Mouse (Mus musculus) spleen, adult 2 months (tissue): ENCODE data around the gene Abr. TPM values are rescaled to one million over a fixed set of nuclear protein-coding genes. Genes with fewer than 3 reads are reported as not detected.

ENCODE experiments used
- DNase-seq, 2 experiments: peaks; one replicate each; pipeline versions ENCODE4 v3.0.0 to v3.0.0-alpha.2; 2012 to 2021; ENCODE audit warnings: low spot score in 2 of 2, low read depth in 1 of 2
- H3K27ac ChIP-seq: fragments of 200-500 bp; 2 replicates; pipeline ENCODE4 v1.5.1; 2012; ENCODE audit warnings: low read length, inconsistent platforms; ENCODE audit not compliant: insufficient read depth
- H3K27me3 ChIP-seq: fragments of 200-500 bp; 2 replicates; pipeline ENCODE4 v1.6.1; 2012; ENCODE audit warnings: mild to moderate bottlenecking, moderate library complexity, low read length, inconsistent platforms; ENCODE audit not compliant: control insufficient read depth, insufficient read depth
- H3K36me3 ChIP-seq: fragments of 200-500 bp; 2 replicates; pipeline ENCODE4 v1.6.1; 2012; ENCODE audit warnings: mild to moderate bottlenecking, low read length, inconsistent platforms; ENCODE audit not compliant: control insufficient read depth, insufficient read depth
- H3K4me1 ChIP-seq: fragments of 200-500 bp; 2 replicates; pipeline ENCODE4 v1.6.1; 2011; ENCODE audit warnings: inconsistent platforms; ENCODE audit not compliant: control insufficient read depth, insufficient read depth, insufficient read length
- H3K4me3 ChIP-seq: fragments of 200-500 bp; 2 replicates; pipeline ENCODE4 v1.5.1; 2011; ENCODE audit warnings: mild to moderate bottlenecking, inconsistent platforms; ENCODE audit not compliant: insufficient read depth, insufficient read length; ENCODE audit errors: extremely low read depth
- CTCF ChIP-seq: fragments of 200-500 bp; IDR thresholded peaks from 2 replicates; pipeline ENCODE4 v1.5.1; 2011; ENCODE audit warnings: mild to moderate bottlenecking, inconsistent platforms; ENCODE audit not compliant: insufficient read depth, insufficient read length, insufficient replicate concordance; ENCODE audit errors: extremely low read depth
- POLR2A ChIP-seq: fragments of 200-500 bp; IDR thresholded peaks from 2 replicates; pipeline ENCODE4 v1.6.1; 2011; ENCODE audit warnings: low read depth, low read length, inconsistent platforms
- WGBS: fragments of 180-500 bp; shearing (Covaris S2); methylation state at CpG from one replicate; pipeline ENCODE4 v1.1.7; 2018; 5-methylcytosine and 5-hydroxymethylcytosine counted together
- polyA plus RNA-seq: library from polyadenylated mRNA; depleted of rRNA; stranded (reverse); fragments of >200 nt; gene quantifications from 2 replicates; pipeline ENCODE4 v1.2.3, GENCODE M21; 2012

The Abr gene
- polyA plus RNA-seq, 1 experiment: 37.2 TPM

DNA sequence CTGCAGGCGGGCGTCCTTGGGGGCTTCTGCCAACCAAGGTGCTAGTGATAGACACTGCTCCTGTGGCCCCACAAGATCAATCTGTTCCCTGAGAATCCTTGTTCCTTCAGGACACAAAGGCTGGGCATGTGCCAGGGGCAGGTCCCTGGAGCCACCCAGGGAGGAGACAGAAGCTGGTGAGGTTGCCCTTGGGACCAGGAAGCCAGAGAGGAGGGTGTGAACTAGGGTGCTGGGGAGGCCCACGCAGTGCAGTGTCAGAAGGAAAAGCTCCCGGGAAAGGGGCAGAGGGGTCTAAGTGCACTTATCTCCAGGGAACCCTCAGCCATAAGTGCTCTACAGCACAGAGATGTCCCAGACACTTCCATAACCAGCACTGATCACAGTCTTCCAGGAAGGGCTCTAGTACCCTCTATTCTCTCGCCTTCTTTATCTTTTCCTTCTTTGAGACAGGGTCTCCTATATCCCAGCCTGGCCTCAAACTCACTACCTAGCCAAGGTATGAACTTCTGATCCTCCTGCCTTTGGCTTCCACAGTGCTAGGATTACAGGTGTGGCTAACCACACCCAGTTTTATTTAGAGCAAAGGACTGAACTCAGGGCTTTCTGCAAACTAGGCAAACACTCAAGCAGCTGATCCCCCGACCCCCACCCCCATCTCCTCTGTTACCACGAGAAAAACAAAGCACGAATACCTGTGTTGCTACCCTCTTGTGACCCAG, 145.6 kb downstream of the Abr start:
- Histone ChIP-seq H3K4me1 (peaks cover 16% of the 10 kb centered on the region; the same call in 1 of the 2 replicates), H3K27ac (no peak overlapping the region), H3K27me3 (no peaks in the 10 kb centered on the region), H3K36me3 (peaks cover 7% of the 10 kb centered on the region), H3K4me3 (no peak overlapping the region)
- WGBS: 89% methylated on average over 8 of the region's 8 CpGs
- no peak for DNase-seq
- no peak for TF ChIP-seq CTCF
- TF ChIP-seq POLR2A: no peak

DNA sequence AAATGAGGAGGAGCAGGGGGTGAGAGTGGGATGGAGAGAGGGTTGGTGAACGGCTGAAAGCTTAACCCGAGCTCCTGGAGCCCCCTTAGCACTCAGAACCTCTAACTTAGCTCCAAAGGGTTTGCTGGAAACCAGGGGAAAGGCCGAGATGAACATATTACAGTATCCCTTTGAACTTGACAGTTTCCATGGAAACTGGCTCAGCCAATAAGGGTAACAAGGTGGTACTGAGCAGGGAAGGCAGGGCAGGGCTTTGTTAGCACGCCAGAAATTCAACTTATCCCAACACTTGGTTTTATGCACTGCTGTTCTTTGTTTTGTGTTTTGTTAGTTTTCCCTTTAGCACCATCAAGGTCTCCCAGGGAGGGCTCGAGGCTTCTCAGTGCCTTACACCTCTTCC, 149.5 kb downstream of the Abr start:
- DNase-seq: no peak
- Histone ChIP-seq H3K27ac (no peak overlapping the region), H3K27me3 (no peaks in the 10 kb centered on the region), H3K36me3 (peaks cover 12% of the 10 kb centered on the region), H3K4me3 (no peak overlapping the region), H3K4me1 (no peaks in the 10 kb centered on the region)
- 79% methylated on average over 5 of the region's 5 CpGs for WGBS
- TF ChIP-seq CTCF (no peak), POLR2A (no peak)

DNA sequence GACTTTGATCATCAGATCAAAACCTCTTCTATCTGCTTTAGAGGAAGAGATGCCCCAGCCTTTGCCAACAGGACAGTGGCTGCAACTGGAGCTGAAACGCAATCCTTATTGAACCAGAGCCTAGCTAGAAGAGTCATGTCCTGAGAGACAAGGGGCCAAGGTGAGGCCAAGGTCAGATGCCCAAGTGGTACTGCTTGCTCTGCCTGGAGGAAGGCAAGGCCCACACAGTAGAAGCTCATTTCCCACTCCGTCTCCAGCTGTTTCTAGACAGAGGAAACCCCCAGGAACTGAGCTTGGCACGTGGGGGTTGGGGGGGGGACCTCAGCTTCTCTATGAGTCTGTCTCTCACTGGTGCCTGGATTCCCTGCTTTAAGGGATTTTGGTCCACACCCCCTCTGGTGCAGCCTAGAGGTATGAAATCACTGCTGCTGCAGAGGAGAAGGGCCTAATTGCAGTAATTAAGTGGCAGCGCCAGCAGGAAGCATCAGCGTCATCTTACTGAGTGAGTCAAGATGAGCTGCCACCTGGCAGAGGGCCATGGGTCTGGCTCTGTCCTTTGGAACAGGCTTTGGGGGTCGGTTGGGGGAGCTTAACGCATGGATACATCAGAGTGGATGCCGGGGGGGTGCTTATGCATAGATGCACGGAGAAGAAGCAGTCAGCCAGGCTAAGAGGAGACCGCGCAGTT, 152.7 kb downstream of the Abr start:
- H3K4me1 ChIP-seq: no peaks in the 10 kb centered on the region
- no peaks in the 10 kb centered on the region for H3K27me3 ChIP-seq
- H3K4me3 ChIP-seq: no peak overlapping the region
- WGBS: 86% methylated on average over 11 of the region's 11 CpGs
- no peak for TF ChIP-seq POLR2A
- TF ChIP-seq CTCF: no peak
- H3K36me3 ChIP-seq: peaks cover 9% of the 10 kb centered on the region
- DNase-seq: no peak
- H3K27ac ChIP-seq: no peak overlapping the region

DNA sequence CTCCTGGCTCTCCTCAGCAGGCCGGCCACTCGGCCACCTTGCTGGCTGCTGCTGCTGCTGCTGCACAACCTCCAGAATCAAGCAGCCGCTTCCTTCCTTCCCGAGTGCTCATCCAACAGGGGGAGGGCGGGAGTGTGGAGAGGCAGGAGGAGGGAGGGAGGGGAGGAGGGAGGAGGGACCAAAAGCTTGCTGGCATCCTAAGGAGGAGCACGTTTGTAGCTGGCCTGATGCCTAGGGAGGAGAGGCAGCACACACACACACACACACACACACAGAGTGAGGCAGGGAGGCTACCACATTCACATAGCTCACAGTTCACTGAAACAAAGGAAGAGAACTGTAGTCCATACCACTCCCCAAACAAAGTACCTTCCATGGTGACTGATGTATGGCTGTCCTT, 153.8 kb downstream of the Abr start:
- WGBS: 83% methylated on average over 6 of the region's 6 CpGs
- Histone ChIP-seq H3K36me3 (peaks cover 12% of the 10 kb centered on the region), H3K27ac (no peak overlapping the region), H3K27me3 (no peaks in the 10 kb centered on the region), H3K4me1 (no peaks in the 10 kb centered on the region), H3K4me3 (no peak overlapping the region)
- TF ChIP-seq CTCF (no peak), POLR2A (no peak)
- no peak for DNase-seq

DNA sequence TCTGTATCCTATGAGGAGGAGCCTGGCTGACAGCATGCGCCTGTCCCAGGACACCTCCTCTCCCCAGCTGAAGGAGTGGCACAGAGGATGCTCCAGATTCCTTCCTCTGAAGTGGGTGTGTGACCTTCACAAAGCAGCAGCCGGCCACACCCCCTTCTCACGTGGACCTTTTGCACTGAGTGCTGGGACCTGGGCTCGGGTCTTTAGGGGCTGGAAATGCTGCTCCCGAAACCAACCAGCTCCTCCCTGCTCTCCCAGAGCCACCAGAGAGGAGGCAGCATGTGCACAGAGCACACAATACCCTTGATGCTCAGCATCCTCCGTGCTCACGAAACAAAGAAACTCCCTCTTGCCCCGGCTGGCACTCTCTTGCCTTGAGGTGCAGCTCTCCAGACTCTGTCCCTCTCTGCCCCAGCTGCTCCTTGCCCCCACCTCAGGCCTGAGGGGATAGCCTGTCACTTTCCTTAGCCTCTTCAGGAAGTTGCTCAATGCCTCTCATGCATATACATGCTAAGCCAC, 154.6 kb downstream of the Abr start:
- Histone ChIP-seq H3K4me3 (no peak overlapping the region), H3K36me3 (peaks cover 16% of the 10 kb centered on the region), H3K27ac (no peak overlapping the region), H3K27me3 (no peaks in the 10 kb centered on the region), H3K4me1 (no peaks in the 10 kb centered on the region)
- 90% methylated on average over 8 of the region's 8 CpGs for WGBS
- TF ChIP-seq POLR2A (no peak), CTCF (no peak)
- no peak for DNase-seq

DNA sequence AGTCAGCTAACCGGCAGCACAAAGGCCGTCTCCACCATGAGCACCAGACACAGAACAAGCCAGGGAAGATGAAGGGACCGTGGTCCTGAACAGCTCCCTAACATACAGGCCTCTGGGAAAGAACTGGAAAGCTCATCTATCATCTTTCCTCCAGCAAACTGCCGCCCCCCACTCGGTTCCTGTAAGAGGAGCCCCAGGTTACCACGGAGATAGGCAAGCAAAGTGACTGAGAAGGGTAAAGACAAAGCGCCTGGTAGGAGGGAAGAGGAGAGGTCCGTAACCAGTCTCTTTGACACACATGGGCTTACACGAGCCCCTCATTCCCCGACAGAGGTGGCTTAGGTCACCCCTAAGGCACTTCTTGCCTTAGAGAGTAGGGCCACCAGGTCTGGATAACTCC, 155.0 kb downstream of the Abr start:
- WGBS: 95% methylated on average over 10 of the region's 10 CpGs
- no peak overlapping the region for H3K27ac ChIP-seq
- no peaks in the 10 kb centered on the region for H3K27me3 ChIP-seq
- DNase-seq: no peak
- no peak for TF ChIP-seq POLR2A
- TF ChIP-seq CTCF: no peak
- no peak overlapping the region for H3K4me3 ChIP-seq
- H3K4me1 ChIP-seq: no peaks in the 10 kb centered on the region
- peaks cover 12% of the 10 kb centered on the region for H3K36me3 ChIP-seq

DNA sequence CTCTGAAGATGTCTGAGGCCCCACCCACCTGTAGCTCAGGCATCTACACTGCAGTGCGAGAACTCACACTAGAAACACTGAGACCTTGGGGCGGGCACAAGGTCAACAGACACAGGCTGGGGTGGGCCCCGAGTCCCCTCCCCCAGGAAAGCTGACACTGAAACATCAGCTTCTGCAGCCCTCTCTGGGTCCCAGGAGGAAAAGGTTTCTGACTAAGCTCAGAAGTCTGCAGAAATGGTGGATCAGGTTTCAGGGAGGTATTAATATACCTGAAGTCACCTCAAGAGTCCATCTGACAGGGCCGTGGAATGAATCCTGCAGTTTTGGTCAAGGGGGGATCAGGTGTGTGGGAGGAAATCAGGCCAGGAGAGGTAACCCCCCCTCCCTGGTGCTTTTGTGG, 156.2 kb downstream of the Abr start:
- WGBS: 93% methylated on average over 4 of the region's 4 CpGs
- Histone ChIP-seq H3K27me3 (no peaks in the 10 kb centered on the region), H3K4me3 (no peak overlapping the region), H3K4me1 (no peaks in the 10 kb centered on the region), H3K27ac (no peak overlapping the region), H3K36me3 (peaks cover 13% of the 10 kb centered on the region)
- TF ChIP-seq POLR2A (no peak), CTCF (no peak)
- no peak for DNase-seq
